Mouse (Mus musculus): ENCODE results near the gene Papss2. TPM values are rescaled to one million over a fixed set of nuclear protein-coding genes. Genes with fewer than 3 reads are reported as not detected.
A peak's percentile ranks its signal among the peaks of the same experiment; 100 is the strongest.

Papss2 gene
- polyA plus RNA-seq, 1 experiment from 2014 or later: 0.70 TPM

DNA sequence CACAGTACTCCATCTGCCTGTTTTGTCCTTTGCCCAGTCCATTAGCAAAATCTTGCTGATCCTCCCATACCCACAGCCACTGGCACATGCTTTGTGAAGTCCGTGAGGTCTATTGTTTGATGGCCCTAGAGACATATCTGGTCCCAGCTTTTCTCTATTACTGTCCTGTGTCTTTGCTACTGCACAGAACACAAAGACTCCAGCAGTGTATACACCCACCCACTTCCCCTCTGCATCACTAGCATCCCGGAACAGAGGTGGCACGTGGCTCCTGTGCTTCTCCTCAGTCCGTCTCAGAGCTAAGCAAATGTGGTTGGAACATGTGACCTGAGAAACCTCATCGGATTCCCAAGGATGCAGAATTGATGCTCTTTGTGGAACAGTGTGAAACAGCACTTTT, 28.1 kb upstream of the Papss2 start:
- DNase-seq (ENCODE audit: low spot score) (no peak), ATAC-seq (no peak)
- WGBS: 94% methylated on average over 5 of the region's 5 CpGs
- Histone ChIP-seq H3K9me3 (replicated peaks; ENCODE audit: control insufficient read depth, low read length) (no peaks in the 10 kb centered on the region), H3K27me3 (replicated peaks; ENCODE audit: control insufficient read depth, insufficient read depth, low read length) (no peaks in the 10 kb centered on the region), H3K4me1 (ENCODE audit: control insufficient read depth, insufficient read depth, low read length) (no peaks in the 10 kb centered on the region), H3K4me2 (ENCODE audit: low read length) (no peak overlapping the region), H3K36me3 (ENCODE audit: control insufficient read depth, insufficient read depth, low read length) (no peaks in the 10 kb centered on the region), H3K4me3 (ENCODE audit: low read depth, low read length) (no peak overlapping the region), H3K27ac (ENCODE audit: low read depth, low read length) (no peak overlapping the region), H3K9ac (ENCODE audit: low read length) (no peak overlapping the region)

DNA sequence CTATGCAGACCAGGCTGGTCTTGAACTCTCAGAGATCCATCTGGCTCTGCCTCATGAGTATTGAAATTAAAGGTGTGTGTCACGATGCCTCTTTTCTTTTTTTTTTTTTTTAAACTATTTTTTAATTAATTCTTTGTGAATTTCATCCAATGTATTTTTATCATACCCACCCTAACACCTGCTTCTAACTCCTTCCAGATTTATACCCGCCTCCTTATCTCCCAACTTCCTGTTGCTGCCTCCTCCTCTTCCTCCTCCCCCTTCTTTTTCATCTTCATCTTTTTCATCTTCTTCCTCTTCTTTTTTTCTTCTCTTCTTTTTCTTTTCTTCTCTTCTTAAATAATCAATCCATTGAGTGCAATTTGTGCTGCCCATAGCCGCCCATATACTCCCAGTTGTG, 27.1 kb upstream of the Papss2 start:
- Histone ChIP-seq H3K27me3 (replicated peaks; ENCODE audit: control insufficient read depth, insufficient read depth, low read length) (no peaks in the 10 kb centered on the region), H3K4me2 (ENCODE audit: low read length) (no peak overlapping the region), H3K9me3 (replicated peaks; ENCODE audit: control insufficient read depth, low read length) (no peaks in the 10 kb centered on the region), H3K9ac (ENCODE audit: low read length) (no peak overlapping the region), H3K36me3 (ENCODE audit: control insufficient read depth, insufficient read depth, low read length) (no peaks in the 10 kb centered on the region), H3K4me1 (ENCODE audit: control insufficient read depth, insufficient read depth, low read length) (no peaks in the 10 kb centered on the region), H3K4me3 (ENCODE audit: low read depth, low read length) (no peak overlapping the region), H3K27ac (ENCODE audit: low read depth, low read length) (no peak overlapping the region)
- no peak for ATAC-seq
- no peak for DNase-seq (ENCODE audit: low spot score)
- 91% methylated on average over 3 of the region's 3 CpGs for WGBS

DNA sequence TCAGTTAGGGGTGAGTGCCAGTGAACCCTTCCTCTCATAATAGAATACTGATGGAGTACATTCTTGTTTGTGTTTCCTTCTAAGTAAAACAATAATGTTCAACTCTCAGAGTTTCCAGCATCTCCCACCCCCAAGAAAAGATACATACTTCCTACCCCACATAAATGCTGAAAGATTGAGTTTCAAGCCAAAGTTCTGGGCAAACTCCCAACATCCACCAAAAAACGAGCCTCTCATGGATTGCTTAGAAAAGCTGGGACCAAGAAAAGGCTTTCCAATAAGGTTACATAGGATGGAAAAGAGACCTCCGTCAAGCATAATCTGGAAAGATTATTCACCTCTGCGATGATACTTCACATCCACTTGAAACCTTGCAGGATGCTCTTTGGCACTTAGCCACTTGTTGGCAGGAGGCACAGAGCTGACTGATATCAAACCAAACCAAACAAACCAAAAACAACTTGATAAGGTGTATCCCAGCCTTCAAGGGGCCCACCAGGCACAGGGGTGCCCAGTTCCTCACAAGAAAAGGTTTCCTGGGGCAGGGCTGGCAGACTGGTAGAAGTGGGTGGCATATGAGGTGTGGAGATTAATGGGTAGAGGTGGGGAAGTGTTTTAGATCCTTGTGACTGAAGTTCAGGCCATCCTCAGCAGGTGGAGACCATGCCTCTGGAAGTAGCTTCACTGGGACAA, 26.5 kb upstream of the Papss2 start:
- Histone ChIP-seq H3K9me3 (replicated peaks; ENCODE audit: control insufficient read depth, low read length) (no peaks in the 10 kb centered on the region), H3K36me3 (ENCODE audit: control insufficient read depth, insufficient read depth, low read length) (no peaks in the 10 kb centered on the region), H3K4me1 (ENCODE audit: control insufficient read depth, insufficient read depth, low read length) (no peaks in the 10 kb centered on the region), H3K27me3 (replicated peaks; ENCODE audit: control insufficient read depth, insufficient read depth, low read length) (no peaks in the 10 kb centered on the region), H3K27ac (ENCODE audit: low read depth, low read length) (no peak overlapping the region), H3K4me2 (ENCODE audit: low read length) (no peak overlapping the region), H3K9ac (ENCODE audit: low read length) (no peak overlapping the region), H3K4me3 (ENCODE audit: low read depth, low read length) (no peak overlapping the region)
- ATAC-seq (no peak), DNase-seq (ENCODE audit: low spot score) (no peak)
- 79% methylated on average over 3 of the region's 3 CpGs for WGBS

DNA sequence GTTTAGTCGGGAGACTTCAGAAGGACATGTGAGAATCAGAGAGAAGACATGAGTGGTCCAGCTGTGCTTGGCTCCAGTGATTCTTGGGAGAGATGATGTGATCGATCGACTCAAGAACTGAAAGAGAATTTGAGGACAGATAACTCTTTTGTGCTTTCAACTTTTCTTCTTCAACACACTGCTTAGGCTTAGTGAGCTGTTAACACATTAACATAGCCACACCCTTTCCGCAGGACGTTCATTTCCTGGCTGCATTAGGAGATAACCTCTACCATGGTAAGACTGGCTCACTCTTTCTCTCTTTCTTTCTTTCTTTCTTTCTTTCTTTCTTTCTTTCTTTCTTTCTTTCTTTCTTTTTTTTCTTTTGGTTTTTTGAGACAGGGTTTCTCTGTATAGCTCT, 25.9 kb upstream of the Papss2 start:
- Histone ChIP-seq H3K4me1 (ENCODE audit: control insufficient read depth, insufficient read depth, low read length) (no peaks in the 10 kb centered on the region), H3K4me2 (ENCODE audit: low read length) (no peak overlapping the region), H3K36me3 (ENCODE audit: control insufficient read depth, insufficient read depth, low read length) (no peaks in the 10 kb centered on the region), H3K9me3 (replicated peaks; ENCODE audit: control insufficient read depth, low read length) (no peaks in the 10 kb centered on the region), H3K27ac (ENCODE audit: low read depth, low read length) (no peak overlapping the region), H3K27me3 (replicated peaks; ENCODE audit: control insufficient read depth, insufficient read depth, low read length) (no peaks in the 10 kb centered on the region), H3K4me3 (ENCODE audit: low read depth, low read length) (no peak overlapping the region), H3K9ac (ENCODE audit: low read length) (no peak overlapping the region)
- 80% methylated on average over 5 of the region's 5 CpGs for WGBS
- ATAC-seq: no peak
- no peak for DNase-seq (ENCODE audit: low spot score)

DNA sequence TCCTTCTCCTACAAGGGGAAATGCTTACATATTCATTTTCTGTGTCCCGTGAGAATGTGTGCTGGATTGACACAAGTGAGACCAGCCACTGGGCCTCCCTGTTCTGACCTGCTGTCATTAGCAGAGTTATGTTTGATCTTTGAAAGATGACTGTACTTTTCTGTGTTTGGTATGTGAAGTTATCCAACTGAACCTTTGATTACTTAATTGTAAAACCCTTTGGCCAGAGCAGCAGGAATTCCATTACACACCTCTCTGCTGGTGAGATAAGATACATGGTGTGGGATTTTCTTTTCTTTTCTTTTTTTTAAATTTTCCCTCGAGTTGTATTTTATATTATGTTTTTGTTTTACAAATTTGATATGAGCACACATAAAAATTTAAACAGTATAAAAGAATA, 23.4 kb upstream of the Papss2 start:
- Histone ChIP-seq H3K36me3 (ENCODE audit: control insufficient read depth, insufficient read depth, low read length) (no peaks in the 10 kb centered on the region), H3K4me3 (ENCODE audit: low read depth, low read length) (no peak overlapping the region), H3K4me1 (ENCODE audit: control insufficient read depth, insufficient read depth, low read length) (no peaks in the 10 kb centered on the region), H3K4me2 (ENCODE audit: low read length) (no peak overlapping the region), H3K27ac (ENCODE audit: low read depth, low read length) (no peak overlapping the region), H3K9ac (ENCODE audit: low read length) (no peak overlapping the region), H3K9me3 (replicated peaks; ENCODE audit: control insufficient read depth, low read length) (no peaks in the 10 kb centered on the region), H3K27me3 (replicated peaks; ENCODE audit: control insufficient read depth, insufficient read depth, low read length) (no peaks in the 10 kb centered on the region)
- WGBS: 73% methylated on average over 2 of the region's 2 CpGs
- ATAC-seq (no peak), DNase-seq (ENCODE audit: low spot score) (no peak)

DNA sequence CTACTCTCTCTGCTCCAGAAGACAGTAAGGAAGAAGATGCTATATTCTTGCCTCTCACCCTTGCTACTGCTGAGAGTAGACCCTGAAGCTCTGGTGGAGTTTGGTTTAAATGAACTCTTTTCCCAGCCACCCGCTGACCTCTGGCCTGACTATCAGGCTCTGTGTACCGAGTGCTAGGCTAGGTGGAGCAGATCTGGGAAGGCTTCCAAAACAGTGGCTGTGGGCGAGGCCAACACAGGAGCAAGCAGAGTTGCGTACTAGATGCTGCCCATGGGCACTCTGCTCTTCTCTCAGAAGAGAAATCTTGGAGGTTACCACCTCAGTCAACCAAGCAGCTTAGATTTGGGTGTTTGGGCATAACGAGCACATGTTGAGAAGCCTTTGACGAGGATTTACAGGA, 22.3 kb upstream of the Papss2 start:
- no peak overlapping the region for H3K4me2 ChIP-seq (ENCODE audit: low read length)
- 88% methylated on average over 6 of the region's 6 CpGs for WGBS
- H3K27ac ChIP-seq (ENCODE audit: low read depth, low read length): no peak overlapping the region
- no peaks in the 10 kb centered on the region for H3K36me3 ChIP-seq (ENCODE audit: control insufficient read depth, insufficient read depth, low read length)
- H3K4me3 ChIP-seq (ENCODE audit: low read depth, low read length): no peak overlapping the region
- no peaks in the 10 kb centered on the region for H3K4me1 ChIP-seq (ENCODE audit: control insufficient read depth, insufficient read depth, low read length)
- DNase-seq (ENCODE audit: low spot score) (no peak), ATAC-seq (no peak)
- H3K27me3 ChIP-seq (replicated peaks; ENCODE audit: control insufficient read depth, insufficient read depth, low read length): no peaks in the 10 kb centered on the region
- H3K9me3 ChIP-seq (replicated peaks; ENCODE audit: control insufficient read depth, low read length): no peaks in the 10 kb centered on the region
- H3K9ac ChIP-seq (ENCODE audit: low read length): no peak overlapping the region

DNA sequence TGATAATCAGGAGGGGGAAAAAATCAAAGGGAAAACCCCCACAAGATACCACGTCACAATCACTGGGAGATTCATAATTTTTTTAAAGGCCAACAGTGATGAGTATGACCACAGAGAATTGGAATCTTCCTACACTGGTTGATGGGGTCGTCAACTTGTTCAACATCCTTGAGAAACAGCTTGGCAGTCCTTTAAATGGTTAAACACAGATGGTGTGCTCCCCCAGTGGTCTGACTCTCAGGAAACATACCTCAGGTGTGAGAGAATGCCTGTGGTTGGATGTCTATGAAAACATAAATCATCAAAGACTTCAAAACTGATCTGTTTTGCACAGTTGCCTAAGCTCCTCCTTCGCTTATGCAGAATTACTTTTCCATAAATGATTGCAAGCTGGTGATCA, 20.7 kb upstream of the Papss2 start:
- Histone ChIP-seq H3K36me3 (ENCODE audit: control insufficient read depth, insufficient read depth, low read length) (no peaks in the 10 kb centered on the region), H3K27ac (ENCODE audit: low read depth, low read length) (no peak overlapping the region), H3K27me3 (replicated peaks; ENCODE audit: control insufficient read depth, insufficient read depth, low read length) (no peaks in the 10 kb centered on the region), H3K4me3 (ENCODE audit: low read depth, low read length) (no peak overlapping the region), H3K4me2 (ENCODE audit: low read length) (no peak overlapping the region), H3K4me1 (ENCODE audit: control insufficient read depth, insufficient read depth, low read length) (no peaks in the 10 kb centered on the region), H3K9me3 (replicated peaks; ENCODE audit: control insufficient read depth, low read length) (no peaks in the 10 kb centered on the region), H3K9ac (ENCODE audit: low read length) (no peak overlapping the region)
- ATAC-seq (no peak), DNase-seq (ENCODE audit: low spot score) (no peak)
- WGBS: 84% methylated on average over 3 of the region's 3 CpGs

DNA sequence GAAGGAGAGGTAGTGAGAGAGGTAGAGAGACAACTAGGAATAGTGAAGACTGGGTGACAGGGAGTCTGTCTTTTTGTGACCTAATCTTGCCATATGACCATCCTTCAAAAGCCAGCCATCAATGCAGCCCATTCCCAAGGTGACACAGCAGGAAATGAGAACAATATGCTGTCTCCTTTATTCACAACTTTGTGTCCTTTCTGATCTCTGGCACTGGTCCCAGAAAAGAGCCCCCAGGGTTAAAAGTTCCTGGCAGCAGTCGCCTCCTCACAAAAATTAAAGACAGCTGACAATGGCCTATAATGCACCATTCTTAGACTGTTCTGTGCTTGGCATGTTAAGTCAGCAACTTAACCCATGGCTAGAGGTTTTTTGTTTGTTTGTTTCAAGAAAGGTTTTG, 17.8 kb upstream of the Papss2 start:
- WGBS: 24% methylated on average over 1 of the region's 1 CpGs
- no peak for ATAC-seq
- peak; percentile 5 for DNase-seq (ENCODE audit: low spot score)

DNA sequence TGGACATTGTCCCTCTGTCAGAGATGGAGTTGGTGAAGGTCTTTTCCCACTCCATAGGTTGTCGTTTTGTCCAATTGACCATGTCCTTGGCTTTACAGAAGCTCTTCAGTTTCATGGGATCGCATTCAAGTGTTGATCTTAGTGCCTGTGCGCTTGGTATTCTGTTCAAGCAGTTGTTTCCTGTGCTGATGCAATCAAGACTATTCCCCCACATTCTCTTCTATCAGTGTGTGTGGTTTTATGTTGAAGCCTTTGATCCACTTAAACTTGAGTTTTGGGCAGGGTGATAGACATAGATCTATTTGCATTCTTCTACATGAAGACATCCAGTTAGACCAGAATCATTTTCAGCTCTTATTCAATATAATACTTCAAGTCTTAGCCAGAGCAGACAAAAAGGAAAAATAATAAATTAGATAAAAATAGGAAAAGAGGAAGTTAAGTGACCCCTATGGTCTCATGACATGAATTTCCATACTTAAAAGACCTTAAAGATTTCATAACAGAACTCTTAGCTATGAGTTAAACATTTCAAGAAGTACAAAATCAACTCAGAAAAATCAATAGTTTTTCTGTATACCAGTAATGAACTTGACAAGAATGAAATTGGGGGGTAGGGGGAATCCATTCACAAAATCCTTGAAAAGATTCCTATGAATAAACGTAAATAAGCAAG, 12.4 kb upstream of the Papss2 start:
- no peak overlapping the region for H3K4me3 ChIP-seq (ENCODE audit: low read depth, low read length)
- no peaks in the 10 kb centered on the region for H3K36me3 ChIP-seq (ENCODE audit: control insufficient read depth, insufficient read depth, low read length)
- no peaks in the 10 kb centered on the region for H3K27me3 ChIP-seq (replicated peaks; ENCODE audit: control insufficient read depth, insufficient read depth, low read length)
- no peak overlapping the region for H3K27ac ChIP-seq (ENCODE audit: low read depth, low read length)
- WGBS: 91% methylated on average over 4 of the region's 4 CpGs
- H3K9me3 ChIP-seq (replicated peaks; ENCODE audit: control insufficient read depth, low read length): no peaks in the 10 kb centered on the region; the same call in 1 of the 2 replicates
- DNase-seq (ENCODE audit: low spot score) (no peak), ATAC-seq (no peak)
- H3K9ac ChIP-seq (ENCODE audit: low read length): no peak overlapping the region
- no peak overlapping the region for H3K4me2 ChIP-seq (ENCODE audit: low read length)
- H3K4me1 ChIP-seq (ENCODE audit: control insufficient read depth, insufficient read depth, low read length): no peaks in the 10 kb centered on the region

More for the DNA sequence above, 17.8 kb upstream of the Papss2 start:
- H3K27ac ChIP-seq (ENCODE audit: low read depth, low read length): no peak overlapping the region
- H3K4me3 ChIP-seq (ENCODE audit: low read depth, low read length): no peak overlapping the region
- no peak overlapping the region for H3K9ac ChIP-seq (ENCODE audit: low read length)
- no peaks in the 10 kb centered on the region for H3K9me3 ChIP-seq (replicated peaks; ENCODE audit: control insufficient read depth, low read length)
- no peaks in the 10 kb centered on the region for H3K36me3 ChIP-seq (ENCODE audit: control insufficient read depth, insufficient read depth, low read length)
- no peaks in the 10 kb centered on the region for H3K4me1 ChIP-seq (ENCODE audit: control insufficient read depth, insufficient read depth, low read length)
- no peak overlapping the region for H3K4me2 ChIP-seq (ENCODE audit: low read length)
- no peaks in the 10 kb centered on the region for H3K27me3 ChIP-seq (replicated peaks; ENCODE audit: control insufficient read depth, insufficient read depth, low read length)
